Mouse (Mus musculus): ENCODE measurements at regions not wholly inside any gene's neighbourhood (a gene's known extent, or its start where the extent isn't known, plus 50 kb on each side); places are given as distances from the start of the nearest gene placed in this dataset.

GRCm38 (mm10) chr5:68572816-68573215 is 541.2 kb downstream of the Grxcr1 start:
- ATAC-seq (ENCODE audit: low TSS enrichment): no peak

GRCm38 (mm10) chr5:68575827-68576226 is 544.2 kb downstream of the Grxcr1 start:
- ATAC-seq (ENCODE audit: low TSS enrichment): no peak

- no peak for ATAC-seq (ENCODE audit: low TSS enrichment)
These were observed 546.9 kb downstream of the Grxcr1 start for GRCm38 (mm10) chr5:68578496-68578895.

GRCm38 (mm10) chr5:68592423-68592822 is 560.8 kb downstream of the Grxcr1 start:
- ATAC-seq (ENCODE audit: low TSS enrichment): no peak

GRCm38 (mm10) chr5:68618451-68618850 is 586.8 kb downstream of the Grxcr1 start:
- ATAC-seq (ENCODE audit: low TSS enrichment): no peak

GRCm38 (mm10) chr5:68635400-68635799 is 603.8 kb downstream of the Grxcr1 start:
- ATAC-seq (ENCODE audit: low TSS enrichment): peak; percentile 99

GRCm38 (mm10) chr5:68672834-68673233 is 641.2 kb downstream of the Grxcr1 start:
- no peak for ATAC-seq (ENCODE audit: low TSS enrichment)

GRCm38 (mm10) chr5:68701342-68701741 is 640.1 kb downstream of the Kctd8 start:
- no peak for ATAC-seq (ENCODE audit: low TSS enrichment)

- no peak; the same call in 1 of the 2 replicates for ATAC-seq (ENCODE audit: low TSS enrichment)
These were observed 635.9 kb downstream of the Kctd8 start for GRCm38 (mm10) chr5:68705411-68706080.

- ATAC-seq (ENCODE audit: low TSS enrichment): no peak
These were observed 614.7 kb downstream of the Kctd8 start for GRCm38 (mm10) chr5:68726733-68727132.

- ATAC-seq (ENCODE audit: low TSS enrichment): peak; percentile 67
These were observed 606.3 kb downstream of the Kctd8 start for GRCm38 (mm10) chr5:68735186-68735585.

GRCm38 (mm10) chr5:68750499-68750898 is 591.0 kb downstream of the Kctd8 start:
- peak; percentile 90 for ATAC-seq (ENCODE audit: low TSS enrichment)

- ATAC-seq (ENCODE audit: low TSS enrichment): no peak
These were observed 588.5 kb downstream of the Kctd8 start for GRCm38 (mm10) chr5:68753025-68753424.

Data from frontal cortex, adult (tissue).